Mouse (Mus musculus): ENCODE data around the gene Cyp2d40. TPM values are rescaled to one million over a fixed set of nuclear protein-coding genes. Genes with fewer than 3 reads are reported as not detected.

Cyp2d40 gene
- total RNA-seq, 4 experiments from 2014 or later = not detected

Small RNAs within 50 kb of the gene (microRNA-seq; reads per million reads assigned to microRNA genes)
- gene Gm27618 = 0 reads per million in 2 experiments

Other genes starting within 250 kb of the Cyp2d40 start
- gene Cyp2d12, start 209.1 kb downstream of the Cyp2d40 start, total RNA-seq (2022) = not detected
- not detected for gene Cyp2d34, start 143.2 kb downstream of the Cyp2d40 start, total RNA-seq (2022)
- not detected for gene Cyp2d26, start 30.1 kb upstream of the Cyp2d40 start, total RNA-seq (2022)
- 100 to 1,000 TPM; 229 to 258 (median 236) TPM for gene Tcf20, start 223.7 kb upstream of the Cyp2d40 start, total RNA-seq (2022)